Mouse (Mus musculus): ENCODE measurements around the gene Gm17482. TPM values are rescaled to one million over a fixed set of nuclear protein-coding genes. Genes with fewer than 3 reads are reported as not detected.

Gm17482 gene
- polyA plus RNA-seq, 1 experiment = not detected

GRCm38 (mm10) chr6:115269561-115269960, 42.4 kb downstream of the Gm17482 start:
- Histone ChIP-seq H3K4me1 (ENCODE audit: control insufficient read depth, insufficient read depth, insufficient read length, low read length) (peaks cover 48% of the 10 kb centered on the region), H3K27ac (replicated peaks; ENCODE audit: low read depth, low read length) (peak overlapping the region; percentile 96), H3K4me3 (ENCODE audit: insufficient read depth, low read depth, low read length) (no peak overlapping the region)

- H3K4me1 ChIP-seq (ENCODE audit: control insufficient read depth, insufficient read depth, insufficient read length, low read length) = peaks cover 48% of the 10 kb centered on the region
- no peak overlapping the region for H3K4me3 ChIP-seq (ENCODE audit: insufficient read depth, low read depth, low read length)
- H3K27ac ChIP-seq (replicated peaks; ENCODE audit: low read depth, low read length) = peak overlapping the region; percentile 96
Observed at GRCm38 (mm10) chr6:115270085-115270484, 42.9 kb downstream of the Gm17482 start.

GRCm38 (mm10) chr6:115271326-115271725, 44.2 kb downstream of the Gm17482 start:
- Histone ChIP-seq H3K4me1 (ENCODE audit: control insufficient read depth, insufficient read depth, insufficient read length, low read length) (peaks cover 46% of the 10 kb centered on the region), H3K27ac (replicated peaks; ENCODE audit: low read depth, low read length) (peak overlapping the region; percentile 78), H3K4me3 (ENCODE audit: insufficient read depth, low read depth, low read length) (no peak overlapping the region)

- H3K4me1 ChIP-seq (ENCODE audit: control insufficient read depth, insufficient read depth, insufficient read length, low read length) = peaks cover 46% of the 10 kb centered on the region
- H3K27ac ChIP-seq (replicated peaks; ENCODE audit: low read depth, low read length) = peak overlapping the region; percentile 89
- H3K4me3 ChIP-seq (ENCODE audit: insufficient read depth, low read depth, low read length) = no peak overlapping the region
Observed at GRCm38 (mm10) chr6:115271866-115272271, 44.7 kb downstream of the Gm17482 start.

GRCm38 (mm10) chr6:115273346-115273745, 46.2 kb downstream of the Gm17482 start:
- peaks cover 49% of the 10 kb centered on the region for H3K4me1 ChIP-seq (ENCODE audit: control insufficient read depth, insufficient read depth, insufficient read length, low read length)
- H3K4me3 ChIP-seq (ENCODE audit: insufficient read depth, low read depth, low read length) = no peak overlapping the region
- H3K27ac ChIP-seq (replicated peaks; ENCODE audit: low read depth, low read length) = peak overlapping the region; percentile 89

GRCm38 (mm10) chr6:115274705-115275104, 47.6 kb downstream of the Gm17482 start:
- H3K4me1 ChIP-seq (ENCODE audit: control insufficient read depth, insufficient read depth, insufficient read length, low read length) = peaks cover 36% of the 10 kb centered on the region

GRCm38 (mm10) chr6:115275116-115275815, 48.1 kb downstream of the Gm17482 start:
- Histone ChIP-seq H3K4me3 (ENCODE audit: insufficient read depth, low read depth, low read length) (no peak overlapping the region), H3K27ac (replicated peaks; ENCODE audit: low read depth, low read length) (no peak overlapping the region)

More at GRCm38 (mm10) chr6:115274705-115275104, 47.6 kb downstream of the Gm17482 start:
- Histone ChIP-seq H3K27ac (replicated peaks; ENCODE audit: low read depth, low read length) (peak overlapping the region; percentile 86; the same call in 1 of the 2 replicates), H3K4me3 (ENCODE audit: insufficient read depth, low read depth, low read length) (no peak overlapping the region)

GRCm38 (mm10) chr6:115278086-115278485, 50.9 kb downstream of the Gm17482 start:
- Histone ChIP-seq H3K27ac (replicated peaks; ENCODE audit: low read depth, low read length) (no peak overlapping the region), H3K4me1 (ENCODE audit: control insufficient read depth, insufficient read depth, insufficient read length, low read length) (peaks cover 7% of the 10 kb centered on the region), H3K4me3 (ENCODE audit: insufficient read depth, low read depth, low read length) (no peak overlapping the region)

More at GRCm38 (mm10) chr6:115275116-115275815, 48.1 kb downstream of the Gm17482 start:
- H3K4me1 ChIP-seq (ENCODE audit: control insufficient read depth, insufficient read depth, insufficient read length, low read length) = peaks cover 31% of the 10 kb centered on the region

GRCm38 (mm10) chr6:115279639-115280038, 52.5 kb downstream of the Gm17482 start:
- H3K4me1 ChIP-seq (ENCODE audit: control insufficient read depth, insufficient read depth, insufficient read length, low read length) = peaks cover 5% of the 10 kb centered on the region
- no peak overlapping the region for H3K4me3 ChIP-seq (ENCODE audit: insufficient read depth, low read depth, low read length)
- H3K27ac ChIP-seq (replicated peaks; ENCODE audit: low read depth, low read length) = no peak overlapping the region

GRCm38 (mm10) chr6:115284153-115284552, 57.0 kb downstream of the Gm17482 start:
- no peak overlapping the region for H3K4me3 ChIP-seq (ENCODE audit: insufficient read depth, low read depth, low read length)
- H3K27ac ChIP-seq (replicated peaks; ENCODE audit: low read depth, low read length) = no peak overlapping the region
- H3K4me1 ChIP-seq (ENCODE audit: control insufficient read depth, insufficient read depth, insufficient read length, low read length) = peaks cover 6% of the 10 kb centered on the region; the same call in 1 of the 2 replicates

- no peak overlapping the region for H3K4me3 ChIP-seq (ENCODE audit: insufficient read depth, low read depth, low read length)
- no peak overlapping the region for H3K27ac ChIP-seq (replicated peaks; ENCODE audit: low read depth, low read length)
- H3K4me1 ChIP-seq (ENCODE audit: control insufficient read depth, insufficient read depth, insufficient read length, low read length) = peaks cover 6% of the 10 kb centered on the region; the same call in 1 of the 2 replicates
Observed at GRCm38 (mm10) chr6:115286441-115286840, 59.3 kb downstream of the Gm17482 start.

- H3K4me1 ChIP-seq (ENCODE audit: control insufficient read depth, insufficient read depth, insufficient read length, low read length) = peaks cover 6% of the 10 kb centered on the region; the same call in 1 of the 2 replicates
- H3K4me3 ChIP-seq (ENCODE audit: insufficient read depth, low read depth, low read length) = no peak overlapping the region
- H3K27ac ChIP-seq (replicated peaks; ENCODE audit: low read depth, low read length) = no peak overlapping the region
Observed at GRCm38 (mm10) chr6:115288223-115288622, 61.1 kb downstream of the Gm17482 start.

GRCm38 (mm10) chr6:115290561-115290960, 63.4 kb downstream of the Gm17482 start:
- H3K4me3 ChIP-seq (ENCODE audit: insufficient read depth, low read depth, low read length) = no peak overlapping the region

GRCm38 (mm10) chr6:115291068-115291467, 63.9 kb downstream of the Gm17482 start:
- H3K4me1 ChIP-seq (ENCODE audit: control insufficient read depth, insufficient read depth, insufficient read length, low read length) = peaks cover 4% of the 10 kb centered on the region; the same call in 1 of the 2 replicates
- H3K27ac ChIP-seq (replicated peaks; ENCODE audit: low read depth, low read length) = no peak overlapping the region
- no peak overlapping the region for H3K4me3 ChIP-seq (ENCODE audit: insufficient read depth, low read depth, low read length)

More at GRCm38 (mm10) chr6:115290561-115290960, 63.4 kb downstream of the Gm17482 start:
- H3K27ac ChIP-seq (replicated peaks; ENCODE audit: low read depth, low read length) = no peak overlapping the region
- peaks cover 4% of the 10 kb centered on the region; the same call in 1 of the 2 replicates for H3K4me1 ChIP-seq (ENCODE audit: control insufficient read depth, insufficient read depth, insufficient read length, low read length)

- peaks cover 4% of the 10 kb centered on the region; the same call in 1 of the 2 replicates for H3K4me1 ChIP-seq (ENCODE audit: control insufficient read depth, insufficient read depth, insufficient read length, low read length)
- H3K27ac ChIP-seq (replicated peaks; ENCODE audit: low read depth, low read length) = no peak overlapping the region
- H3K4me3 ChIP-seq (ENCODE audit: insufficient read depth, low read depth, low read length) = no peak overlapping the region
Observed at GRCm38 (mm10) chr6:115291823-115292222, 64.7 kb downstream of the Gm17482 start.

GRCm38 (mm10) chr6:115292621-115293020, 65.5 kb downstream of the Gm17482 start:
- Histone ChIP-seq H3K4me3 (ENCODE audit: insufficient read depth, low read depth, low read length) (no peak overlapping the region), H3K27ac (replicated peaks; ENCODE audit: low read depth, low read length) (no peak overlapping the region), H3K4me1 (ENCODE audit: control insufficient read depth, insufficient read depth, insufficient read length, low read length) (no peaks in the 10 kb centered on the region; the same call in 1 of the 2 replicates)
